Mouse (Mus musculus) kidney, postnatal 10 days (tissue): ENCODE results near the gene Gm20518.

ENCODE experiments used
- DNase-seq: peaks from one replicate; pipeline ENCODE4 v3.0.0; 2021; ENCODE audit warnings: mixed read lengths

The Gm20518 gene

DNA sequence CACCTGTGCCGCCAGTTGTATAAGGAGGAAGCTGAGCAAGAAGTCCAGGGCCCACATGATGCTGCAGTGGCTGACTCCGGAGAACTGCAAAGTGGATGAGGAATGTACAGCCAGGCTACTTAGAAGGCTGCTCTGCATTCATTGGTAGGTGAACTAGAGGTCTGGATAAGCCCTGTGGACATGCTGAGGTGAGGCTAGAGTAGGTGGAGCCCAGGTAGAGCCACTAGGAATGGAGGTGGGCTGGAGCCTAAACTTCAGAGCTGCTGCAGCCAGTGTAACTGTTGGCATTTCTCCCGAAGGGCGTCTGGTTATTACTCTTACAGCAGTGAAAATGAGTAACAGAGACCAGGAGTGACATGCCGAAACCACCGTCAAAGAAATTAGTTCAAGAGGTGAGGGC is 53.4 kb downstream of the Gm20518 start, which contains the start of gene Car15:
Car15 (minus strand) TSS at position 314 of the 400 bp plus-strand sequence.
- DNase-seq = peak; percentile 32

DNA sequence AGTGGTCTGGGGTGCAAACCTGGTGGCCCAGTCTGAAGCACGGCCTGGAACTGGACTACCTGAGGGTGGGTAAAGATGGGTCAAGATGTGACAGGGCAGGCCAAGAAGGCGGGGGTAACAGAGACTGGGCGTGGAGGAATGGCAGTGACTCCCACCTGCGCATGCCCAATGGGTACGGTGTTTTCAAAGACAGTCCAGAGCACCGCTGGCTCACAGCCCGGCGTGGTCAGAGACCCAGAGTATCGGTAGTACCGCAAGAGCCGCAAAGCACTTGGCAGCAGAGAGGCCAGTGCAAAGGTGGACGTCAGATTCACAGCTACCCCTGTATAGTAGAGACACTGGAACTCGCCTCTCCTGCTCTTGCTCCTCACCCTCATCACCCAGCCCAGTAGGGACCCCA is 56.0 kb downstream of the Gm20518 start:
- DNase-seq = peak; percentile 33

DNA sequence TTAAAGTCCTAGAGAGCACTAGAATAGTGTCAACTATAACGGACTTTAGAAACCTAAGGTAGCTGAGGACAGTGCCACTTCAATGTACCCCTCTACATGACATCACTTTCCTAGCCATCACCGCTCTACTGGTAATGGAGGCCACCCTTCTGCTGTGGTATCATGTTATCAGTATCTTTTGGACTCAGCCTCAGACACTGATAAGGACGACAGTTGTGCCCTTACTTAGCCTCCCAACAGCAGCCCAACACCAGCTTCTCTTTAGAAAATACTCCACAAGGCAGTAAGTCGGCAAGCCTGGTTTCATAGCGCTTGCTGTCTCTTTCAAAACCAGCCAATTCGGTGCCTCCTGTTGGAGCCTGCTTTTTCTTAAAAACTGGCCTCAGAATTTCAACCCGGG is 56.9 kb downstream of the Gm20518 start:
- DNase-seq = no peak

DNA sequence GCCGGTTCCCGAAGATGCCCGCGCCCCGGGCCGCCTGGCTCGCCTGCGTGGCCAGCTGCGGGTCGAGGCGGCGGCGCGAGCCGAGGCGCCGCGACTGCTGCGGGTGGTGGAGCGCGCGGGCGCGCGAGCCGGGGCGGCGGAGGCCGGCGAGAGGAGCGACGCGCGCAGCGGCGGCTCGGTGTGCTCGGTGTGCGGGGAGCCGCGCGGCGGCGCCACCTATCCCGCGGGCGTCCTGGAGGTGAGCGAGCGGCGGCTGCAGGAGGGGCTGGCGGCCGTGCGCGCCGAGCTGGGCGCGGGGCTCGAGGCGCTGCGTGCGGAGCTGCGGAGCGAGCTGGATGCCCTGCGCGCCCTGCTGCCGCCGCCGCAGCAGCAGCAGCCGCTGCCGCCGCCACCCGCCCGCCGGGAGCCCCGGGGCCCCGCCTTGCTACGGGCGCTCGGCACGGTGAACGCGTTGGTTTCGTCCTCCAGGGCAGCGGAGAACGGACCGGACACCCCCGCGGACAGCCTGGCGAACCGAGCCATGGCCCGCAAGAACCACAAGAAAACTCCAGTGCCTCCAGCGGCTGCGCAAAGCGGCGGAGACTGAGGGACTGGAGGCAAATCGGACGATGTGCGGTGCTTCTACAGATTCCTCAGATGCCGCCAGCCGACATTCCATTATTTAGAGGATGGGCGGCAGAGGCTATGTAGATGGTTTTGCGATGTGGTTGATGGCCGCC is 57.6 kb downstream of the Gm20518 start:
- DNase-seq = peak; percentile 49

DNA sequence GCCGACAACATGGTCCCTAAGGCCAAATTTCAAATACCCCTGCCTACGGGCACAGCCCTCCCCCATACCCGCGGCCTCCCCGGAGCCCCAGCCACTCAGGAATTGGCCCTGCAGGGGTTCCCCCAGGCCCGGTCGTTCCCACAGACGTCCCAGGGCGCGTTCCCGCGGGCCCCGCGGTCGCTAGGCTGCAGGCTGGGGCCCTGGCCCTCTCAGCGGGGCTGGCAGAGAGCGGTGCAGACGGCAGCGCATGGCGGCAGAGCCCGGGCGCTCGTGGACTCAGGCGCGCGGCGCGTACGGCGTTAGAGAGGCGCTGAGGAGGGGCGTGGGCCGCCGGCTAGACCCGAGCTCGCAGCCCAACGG is 58.2 kb downstream of the Gm20518 start:
- peak; percentile 40 for DNase-seq

DNA sequence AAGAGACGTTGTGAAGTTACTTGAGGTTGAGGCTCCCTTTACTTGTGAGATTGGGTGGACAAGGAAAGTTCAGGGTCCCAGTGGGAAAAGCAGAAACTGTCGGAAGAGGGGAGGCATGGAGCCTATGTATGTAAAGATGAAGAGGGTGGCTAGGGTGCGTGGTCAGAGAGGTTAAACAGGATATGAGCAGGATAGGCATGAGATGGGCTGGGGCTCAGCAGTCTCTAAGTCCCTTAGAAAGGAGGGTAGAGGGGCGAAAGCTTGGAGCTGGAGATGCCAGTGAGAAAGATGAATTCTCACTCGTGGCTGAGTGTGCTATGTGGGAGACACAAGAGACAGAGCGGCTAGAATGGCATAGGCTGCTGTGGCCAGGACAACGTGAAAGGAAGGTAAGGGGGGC is 58.6 kb downstream of the Gm20518 start, which contains the start of gene B830017H08Rik:
B830017H08Rik (plus strand) TSS at position 301 of the 400 bp plus-strand sequence.
- DNase-seq = no peak

DNA sequence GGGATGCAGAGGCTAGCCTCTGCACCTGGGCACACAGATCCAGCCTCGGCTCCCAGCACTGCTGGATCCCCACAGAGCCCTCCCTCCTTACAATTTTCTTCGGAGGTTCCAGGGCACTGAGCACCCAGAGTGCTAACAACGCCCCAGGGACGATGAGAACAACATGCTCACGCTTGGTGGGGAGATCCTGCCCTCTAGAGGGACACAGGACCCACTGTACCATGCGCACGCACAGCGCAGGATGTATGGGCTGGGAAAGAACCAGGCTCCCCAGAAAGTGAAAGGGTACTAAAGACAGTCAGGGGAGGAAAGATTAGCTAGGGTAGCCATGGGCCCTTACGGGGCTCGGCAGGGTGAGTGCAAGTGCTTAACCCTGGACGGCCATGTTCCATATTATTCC is 59.7 kb downstream of the Gm20518 start:
- DNase-seq = no peak

DNA sequence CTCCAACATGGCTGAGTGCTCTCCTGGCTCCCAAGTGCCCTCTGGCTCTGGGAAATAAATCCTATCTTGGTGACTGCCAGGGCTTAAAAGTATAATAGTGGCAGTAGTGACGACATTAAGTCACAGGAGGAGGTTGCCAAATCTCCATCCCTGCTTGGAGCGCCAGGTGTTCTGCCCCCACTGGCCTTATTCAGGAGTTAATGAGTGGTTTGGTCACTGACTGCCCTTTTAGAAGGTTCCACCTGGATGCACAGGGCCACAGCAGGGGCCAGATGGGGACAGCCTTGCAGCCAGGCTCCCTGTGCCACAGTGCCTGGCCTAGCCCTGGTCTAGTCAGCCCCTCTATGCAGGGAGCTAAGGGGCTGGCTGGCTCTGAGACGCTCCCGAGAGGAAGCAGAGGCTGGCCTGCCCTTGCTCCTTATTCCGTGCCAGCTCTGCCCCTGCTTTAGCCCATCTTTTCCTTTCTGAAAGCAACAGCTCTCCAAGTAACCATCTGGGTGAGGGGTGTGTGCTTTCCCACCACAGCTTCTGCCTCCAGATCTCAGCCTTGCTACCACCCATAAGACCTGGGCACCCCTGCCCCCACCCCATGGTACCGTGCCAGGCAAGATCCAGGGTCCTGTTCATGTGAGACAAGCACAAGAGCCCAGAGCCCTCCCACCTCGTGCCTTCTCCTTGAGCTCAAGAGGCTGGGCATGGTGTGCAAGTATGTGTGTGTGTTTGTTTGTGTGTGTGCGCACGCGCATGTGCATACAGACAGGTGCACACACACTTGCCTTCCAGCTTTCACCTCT is 60.9 kb downstream of the Gm20518 start:
- DNase-seq = peak; percentile 48

DNA sequence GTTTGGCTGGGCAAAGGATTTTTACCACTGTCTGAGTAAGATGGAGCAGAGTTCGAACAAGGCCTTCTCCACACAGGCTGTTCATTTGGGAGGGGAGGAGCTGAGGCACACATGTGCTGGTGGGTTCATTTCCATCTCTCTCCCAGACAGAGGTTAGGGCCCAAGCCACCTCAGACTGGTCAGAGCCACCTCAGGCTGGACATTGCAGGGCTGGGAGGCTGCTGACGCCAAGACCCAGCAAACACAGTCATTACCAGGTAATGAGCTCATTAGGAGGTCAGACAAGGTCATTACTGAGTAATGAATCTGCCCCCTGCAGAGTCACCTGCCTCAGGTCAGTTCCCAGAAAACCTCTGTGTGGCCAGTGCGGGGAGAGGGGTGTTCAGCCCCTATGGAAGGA is 62.6 kb downstream of the Gm20518 start:
- peak; percentile 68 for DNase-seq

DNA sequence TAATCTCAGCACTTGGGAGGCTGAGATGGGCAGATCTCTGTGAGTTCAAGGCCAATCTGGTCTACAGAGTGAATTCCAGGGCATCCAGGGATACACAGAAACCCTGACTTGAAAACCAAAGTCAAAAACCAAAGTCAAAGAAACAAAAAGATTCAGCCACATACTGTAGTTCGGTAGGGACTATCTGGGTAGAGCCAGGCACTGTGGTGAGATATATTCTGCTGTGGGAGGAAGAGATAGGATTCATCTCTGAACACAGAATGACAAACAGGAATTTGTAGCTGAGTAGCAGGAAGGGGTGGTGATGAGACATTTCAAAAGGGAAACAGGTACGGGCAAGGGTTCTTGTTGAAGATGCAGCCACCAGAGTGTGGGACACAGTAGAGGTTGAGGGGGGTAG is 63.2 kb downstream of the Gm20518 start:
- DNase-seq = no peak

DNA sequence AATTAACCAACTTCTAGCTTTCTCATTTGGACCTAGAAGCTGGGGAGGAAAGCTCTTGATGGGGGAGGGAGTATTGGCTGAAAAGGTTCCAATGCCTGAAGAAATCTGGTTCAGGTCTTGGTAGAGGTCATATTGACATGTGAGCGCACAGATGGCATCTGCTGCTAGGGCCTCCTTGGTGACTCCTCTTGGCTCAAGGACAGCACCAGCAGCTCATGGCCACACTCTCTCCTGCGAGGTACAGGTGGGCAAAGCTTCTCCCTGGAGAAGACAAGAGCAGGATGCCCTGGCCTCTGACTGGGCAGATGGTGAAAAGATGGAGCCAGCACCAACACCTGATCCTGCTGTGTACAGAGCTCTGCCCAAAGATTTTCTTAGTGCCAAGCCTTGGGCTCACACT is 65.0 kb downstream of the Gm20518 start:
- no peak for DNase-seq

DNA sequence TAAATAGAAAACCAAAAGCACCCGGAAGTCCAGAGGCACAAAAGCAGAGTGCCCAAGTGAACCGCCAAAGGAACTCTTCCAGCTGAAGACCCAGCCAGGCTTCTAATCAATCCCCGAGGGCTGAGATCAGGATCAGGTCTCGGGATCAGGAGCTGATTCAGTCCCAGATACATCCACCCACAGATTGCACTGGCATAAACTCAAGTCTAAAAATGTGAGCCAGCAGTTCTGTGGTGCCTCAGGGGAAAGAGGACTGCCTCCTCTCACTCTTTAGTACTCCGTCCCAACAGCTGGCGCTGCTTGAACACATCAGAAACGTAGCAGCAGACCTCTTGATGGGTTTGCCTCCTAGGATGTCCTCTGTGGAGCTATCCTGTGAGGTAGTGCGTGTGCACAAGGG is 74.9 kb downstream of the Gm20518 start:
- DNase-seq = no peak

DNA sequence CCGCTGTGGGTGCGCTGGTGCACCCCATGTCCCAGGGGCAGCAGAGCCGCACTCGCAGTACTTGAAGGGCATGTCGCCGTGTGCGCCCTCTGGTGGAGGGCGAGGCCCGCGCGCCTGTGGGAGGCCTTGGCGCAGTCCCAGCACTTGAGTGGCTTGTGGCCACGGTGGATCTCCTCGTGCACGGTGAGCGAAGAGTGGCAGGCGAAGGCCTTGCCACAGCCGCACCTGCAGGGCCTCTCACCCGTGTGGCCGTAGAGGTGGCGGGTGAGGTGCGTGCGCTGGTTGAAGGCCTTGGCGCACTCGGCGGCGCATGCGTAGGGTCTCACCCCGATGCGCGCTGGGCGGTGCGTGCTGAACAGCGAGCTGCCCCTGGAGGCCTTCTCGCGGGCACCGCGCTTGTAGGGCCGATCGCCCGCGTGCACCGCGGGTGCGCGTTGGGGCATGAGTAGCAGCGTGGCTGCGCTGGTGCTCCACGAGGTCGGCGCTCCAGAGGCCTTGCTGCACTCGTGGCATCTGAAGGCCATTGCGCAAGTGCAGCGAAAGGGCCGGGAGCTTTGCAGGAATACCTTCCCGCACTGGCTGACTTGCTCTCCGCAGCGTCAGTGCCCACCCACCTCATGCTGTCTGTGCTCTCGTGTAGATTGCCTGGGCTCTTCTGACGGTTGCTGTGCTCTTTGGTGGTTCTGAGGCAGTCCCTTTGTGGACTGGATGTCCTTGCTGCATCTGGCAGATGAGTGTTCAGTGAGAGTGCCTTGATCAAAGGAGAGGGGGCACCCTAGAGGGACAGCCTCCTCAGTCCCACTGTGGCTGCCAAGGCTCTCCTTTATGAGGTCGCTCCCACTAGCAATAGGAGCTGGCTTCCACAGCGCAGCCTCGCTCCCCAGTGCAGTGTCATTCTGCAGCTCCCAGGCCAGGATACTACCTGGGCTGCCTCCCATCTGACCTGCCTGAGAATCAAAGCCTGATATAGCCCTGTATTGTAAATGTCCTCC is 75.8 kb downstream of the Gm20518 start:
- peak; percentile 77 for DNase-seq

DNA sequence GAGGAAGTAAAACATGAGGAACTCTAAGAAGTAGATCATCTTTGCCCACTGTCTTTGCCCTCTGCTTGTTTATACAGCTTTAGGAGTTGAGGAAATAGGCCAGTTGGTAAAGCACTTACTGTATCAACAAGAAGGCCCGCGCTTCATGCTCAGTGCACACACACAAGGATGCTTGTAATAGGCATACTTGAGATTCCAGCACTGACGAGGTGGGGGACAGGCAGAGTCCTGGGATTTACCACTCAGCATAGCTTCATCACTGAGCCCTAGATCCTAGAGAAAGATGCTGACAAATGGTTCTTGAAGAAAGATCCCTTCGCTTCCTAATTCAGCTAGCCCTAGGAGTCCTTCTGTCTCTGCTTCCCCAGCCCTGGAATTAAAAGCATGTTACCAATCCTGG is 78.3 kb downstream of the Gm20518 start:
- DNase-seq = no peak

DNA sequence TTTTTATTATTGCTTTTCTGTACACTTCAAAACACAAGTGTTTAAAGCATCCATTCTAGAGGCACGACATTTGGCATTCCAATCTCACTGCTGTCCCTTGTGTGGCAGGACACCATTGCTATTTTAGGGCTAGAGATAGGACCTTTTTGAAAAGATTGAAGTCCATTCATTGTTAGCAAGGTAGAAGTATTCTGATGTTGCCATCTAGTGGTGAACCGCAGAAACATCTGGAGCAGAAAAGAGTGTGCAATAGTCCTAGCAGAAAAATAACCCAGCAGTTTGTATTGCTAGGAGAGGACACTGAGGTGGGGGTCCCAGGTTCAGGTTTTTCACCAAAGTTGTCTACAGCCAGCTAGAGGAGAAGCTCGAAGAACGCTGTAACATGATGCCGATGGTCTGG is 79.4 kb downstream of the Gm20518 start:
- peak; percentile 64 for DNase-seq

DNA sequence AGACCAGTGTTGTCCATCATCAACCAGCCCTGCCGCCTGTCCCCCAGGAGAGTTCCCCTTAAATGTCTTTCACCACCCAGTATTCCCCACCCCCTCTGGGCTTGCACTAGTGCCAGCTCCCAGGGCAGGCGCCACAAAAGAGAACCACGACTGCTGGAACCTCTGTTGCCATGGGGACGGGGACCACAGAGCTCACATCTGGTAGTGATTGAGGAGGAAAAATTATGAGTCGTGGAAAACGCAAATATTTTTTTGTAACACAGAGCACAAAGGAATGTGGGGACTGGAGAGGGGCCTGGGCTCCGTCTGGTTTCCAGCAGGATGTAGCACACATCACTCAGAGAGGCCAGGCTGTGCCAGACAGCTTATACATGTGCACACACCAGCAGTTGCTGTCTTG is 81.8 kb downstream of the Gm20518 start:
- DNase-seq = peak; percentile 81

DNA sequence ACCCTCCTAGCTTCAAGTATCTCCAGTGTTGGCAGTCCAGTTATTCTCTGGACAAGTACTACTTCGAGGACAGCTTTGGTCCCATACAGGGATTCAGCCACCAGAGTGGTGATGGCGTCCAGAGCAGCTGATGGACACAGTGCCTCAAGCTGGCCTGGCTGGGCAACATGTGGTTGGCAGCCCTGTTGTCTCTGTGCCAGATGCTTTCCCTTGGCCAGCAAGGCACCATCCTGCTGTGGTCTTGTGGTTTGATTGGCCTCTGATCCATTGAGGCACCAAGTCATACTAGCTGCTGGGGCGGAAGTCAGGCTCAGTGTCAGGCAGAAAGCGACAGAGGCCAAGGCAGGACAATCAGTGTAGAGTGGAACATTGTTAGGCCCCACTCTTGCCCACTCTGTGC is 82.3 kb downstream of the Gm20518 start:
- DNase-seq = no peak

DNA sequence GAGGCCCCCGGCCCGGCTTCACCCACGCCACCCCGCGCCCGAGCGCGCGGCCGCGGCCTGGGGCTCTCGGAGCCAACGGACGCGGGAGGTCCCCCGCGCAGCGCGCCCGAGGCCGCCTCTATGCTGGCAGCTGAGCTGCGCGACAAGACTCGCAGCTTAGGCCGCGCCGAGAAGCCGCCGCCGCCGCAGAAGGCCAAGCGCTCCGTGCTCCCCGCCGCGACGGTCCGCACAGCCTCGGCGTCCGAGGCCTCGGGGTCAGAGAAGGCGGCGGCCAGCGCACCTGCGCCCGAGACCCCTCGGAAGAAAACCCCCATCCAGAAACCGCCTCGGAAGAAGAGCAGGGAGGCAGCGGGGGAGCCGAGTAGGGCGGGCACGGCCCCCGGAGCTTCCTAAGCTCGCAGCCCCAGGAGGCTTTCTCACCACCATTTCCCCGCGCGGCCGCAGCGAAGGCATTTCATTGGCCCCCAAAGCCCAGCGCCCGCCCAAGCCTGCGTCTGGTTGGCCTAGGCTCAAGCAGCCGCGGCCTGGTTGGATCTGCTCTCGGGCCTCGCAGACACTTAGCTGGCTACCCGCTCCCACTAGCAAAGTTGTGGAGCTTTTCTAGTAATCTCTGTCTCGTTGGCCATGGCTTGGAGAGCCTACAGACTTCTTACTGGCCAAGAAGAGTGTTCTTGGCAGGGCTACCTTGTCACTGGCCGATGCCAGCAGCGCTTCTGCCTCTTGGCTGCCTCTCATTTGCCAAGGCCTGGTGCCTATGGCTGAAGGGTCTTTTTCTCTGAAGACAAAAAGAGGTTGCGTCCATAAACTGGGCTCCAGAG is 84.1 kb downstream of the Gm20518 start:
- DNase-seq = peak; percentile 90

DNA sequence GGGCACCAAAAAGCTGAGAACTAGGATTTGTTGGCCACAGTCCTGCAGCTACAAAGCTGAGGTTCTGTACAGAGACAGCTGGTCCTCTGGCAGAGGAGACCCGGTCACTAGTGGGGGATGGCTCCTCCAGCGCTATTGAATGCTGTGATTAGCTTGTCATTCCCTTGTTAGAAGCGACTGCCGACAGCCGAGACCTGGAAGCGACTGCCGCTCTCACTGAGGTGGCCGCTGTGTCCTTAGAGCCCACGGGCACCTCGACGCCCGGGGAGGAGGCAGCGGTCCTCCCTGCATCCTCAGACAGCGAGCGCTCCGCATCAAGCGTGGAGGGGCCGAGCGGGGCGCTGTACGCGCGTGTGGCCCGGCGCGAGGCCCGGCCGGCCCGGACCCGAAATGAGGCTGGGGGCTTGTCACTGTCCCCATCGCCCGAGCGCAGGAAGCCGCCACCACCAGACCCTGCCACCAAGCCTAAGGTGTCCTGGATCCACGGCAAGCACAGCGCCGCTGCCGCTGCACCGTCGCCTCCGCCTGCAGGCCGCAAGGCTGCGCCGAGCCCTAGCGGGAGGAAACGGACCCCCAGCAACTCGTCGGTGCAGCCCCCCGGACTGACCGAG is 84.8 kb downstream of the Gm20518 start:
- peak; percentile 60 for DNase-seq

DNA sequence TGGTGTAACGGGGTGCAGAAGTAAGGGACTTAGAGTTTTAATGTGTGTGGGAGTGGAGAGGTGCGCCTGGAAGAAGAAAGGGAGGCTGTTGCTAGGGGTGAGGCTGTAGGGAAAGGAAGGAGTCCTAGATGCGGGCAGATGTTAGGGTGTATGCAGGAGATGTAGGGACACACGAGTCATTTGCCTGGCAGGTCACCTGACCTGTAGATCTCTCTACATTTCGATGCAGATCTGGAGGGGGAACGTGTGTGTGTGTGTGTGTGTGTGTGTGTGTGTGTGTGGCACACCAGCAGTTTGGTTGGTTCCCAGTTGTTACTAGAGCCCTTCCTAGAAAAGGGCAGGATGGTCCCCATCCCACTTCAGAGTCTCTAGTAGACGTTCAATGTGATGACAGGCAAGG is 86.5 kb downstream of the Gm20518 start:
- DNase-seq = no peak

DNA sequence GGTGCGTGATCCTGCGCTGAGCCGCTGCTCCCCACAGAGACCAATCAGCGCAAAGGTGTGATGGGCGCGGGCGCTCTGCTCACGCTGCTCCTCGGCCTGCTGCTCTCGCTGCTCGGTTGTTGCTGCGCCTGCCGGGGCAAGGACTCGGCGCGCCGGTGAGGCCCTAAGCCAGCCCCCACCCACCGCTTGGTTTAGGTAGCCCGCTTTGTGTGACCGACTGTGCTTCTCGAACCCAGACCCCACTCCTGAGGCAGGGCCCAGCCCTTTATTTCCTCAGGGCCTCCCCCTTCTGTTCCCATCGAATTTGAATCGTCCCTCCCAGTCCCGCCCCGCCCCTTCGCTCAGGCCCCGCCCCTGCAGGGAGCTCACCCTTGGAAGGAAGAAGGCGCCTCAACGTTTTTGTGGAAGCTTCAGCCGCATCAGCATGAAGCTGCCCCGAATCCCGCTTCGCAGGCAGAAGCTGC is 87.0 kb downstream of the Gm20518 start:
- peak; percentile 68 for DNase-seq
